Mouse (Mus musculus): ENCODE results near the gene Arap1. TPM values are rescaled to one million over a fixed set of nuclear protein-coding genes. Genes with fewer than 3 reads are reported as not detected.
A peak's percentile ranks its signal among the peaks of the same experiment; 100 is the strongest.

The Arap1 gene
- total and polyA plus RNA-seq, 3 experiments, result 21.2 to 46.1 (median 38.5) TPM

- H3K4me2 ChIP-seq (ENCODE audit: insufficient read depth, low read depth, poor library complexity, severe bottlenecking), result peak overlapping the region; percentile 73
- H3K79me2 ChIP-seq (replicated peaks; ENCODE audit: control insufficient read depth, extremely low read depth, insufficient read depth, poor library complexity, severe bottlenecking), result peaks cover 6% of the 10 kb centered on the region
- peak overlapping the region; percentile 74 for H3K27ac ChIP-seq (ENCODE audit: insufficient read depth, low read depth)
- H3K4me3 ChIP-seq (replicated peaks in 1 of 3; ENCODE audit: low read depth in 2 of 3, low read length in 2 of 3, poor library complexity in 1 of 3), result peak overlapping the region; percentile 56 to 62 (median 59)
- H3K4me1 ChIP-seq (ENCODE audit: control insufficient read depth in 1 of 2, insufficient read depth in 2 of 2), result peaks cover 5 to 49% of the 10 kb centered on the region in 2 experiments; a peak in 3 of 4 replicates
- peaks cover 0 to 23% of the 10 kb centered on the region in 2 experiments for H3K36me3 ChIP-seq (replicated peaks in 1 of 2; ENCODE audit: control insufficient read depth in 1 of 2, insufficient read depth in 1 of 2, low read length in 1 of 2)
- TF ChIP-seq BHLHE40 (IDR thresholded peaks at IDR 0.05; ENCODE audit: low read depth, low read length) (no peak), KAT2A (IDR thresholded peaks at IDR 0.05; ENCODE audit: insufficient replicate concordance, low read length) (no peak), TBP (conservative IDR thresholded peaks at IDR 0.05; ENCODE audit: low read depth, low read length) (0 out of 2 replicates have a peak, but pooled peaks have one; percentile 65)
- dilution Hi-C loops (cut with MboI; ENCODE audit: extremely low pct_ligation_motif_present, extremely low pct_unique_long_range_greater_than_20kb, low sequenced_read_pairs), result no loop called here
- DNase-seq (ENCODE audit: extremely low read depth), result no peak
- no peaks in the 10 kb centered on the region for H3K9me3 ChIP-seq (replicated peaks; ENCODE audit: low read length)
- H3K27me3 ChIP-seq (replicated peaks), result no peaks in the 10 kb centered on the region
- in situ Hi-C loops (cut with MboI; ENCODE audit: low pct_ligation_motif_present, low pct_unique_long_range_greater_than_20kb, low sequenced_read_pairs), result loop anchor here (10.0 kb wide), 1 partner anchor 238 kb away; no protein-coding TSS in a partner anchor
- peak overlapping the region; percentile 69 for H3K9ac ChIP-seq (ENCODE audit: insufficient read depth, low read depth)
These were observed 45.2 kb upstream of the Arap1 start for GRCm38 (mm10) chr7:101302691-101303090.

DNA sequence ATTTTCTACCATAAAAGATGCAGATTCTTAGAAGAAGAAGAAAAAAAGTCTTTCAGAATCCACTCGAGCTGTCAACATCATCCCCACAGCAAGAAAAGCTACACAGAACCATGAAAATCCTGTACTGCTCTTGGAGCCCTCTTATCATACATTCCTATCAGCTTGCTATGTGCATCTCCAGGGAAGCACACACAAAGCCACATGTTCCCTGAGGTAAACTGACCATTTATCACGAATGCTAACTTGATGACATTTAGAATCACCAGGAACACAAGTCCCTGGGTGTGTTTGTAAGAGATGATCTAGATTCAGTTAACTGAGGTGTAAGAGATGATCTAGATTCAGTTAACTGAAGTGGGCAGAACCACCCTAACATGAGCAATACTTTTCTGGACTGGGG lies 41.0 kb upstream of the Arap1 start:
- Histone ChIP-seq H3K4me1 (ENCODE audit: control insufficient read depth in 1 of 2, insufficient read depth in 2 of 2) (peaks cover 2 to 39% of the 10 kb centered on the region in 2 experiments; a peak in 2 of 4 replicates), H3K4me2 (ENCODE audit: insufficient read depth, low read depth, poor library complexity, severe bottlenecking) (no peak overlapping the region)
- in situ Hi-C loops (cut with MboI; ENCODE audit: low pct_ligation_motif_present, low pct_unique_long_range_greater_than_20kb, low sequenced_read_pairs), result loop anchor here (5.0 to 10.0 kb wide), 2 partner anchors 65 to 242 kb away; no protein-coding TSS in a partner anchor

DNA sequence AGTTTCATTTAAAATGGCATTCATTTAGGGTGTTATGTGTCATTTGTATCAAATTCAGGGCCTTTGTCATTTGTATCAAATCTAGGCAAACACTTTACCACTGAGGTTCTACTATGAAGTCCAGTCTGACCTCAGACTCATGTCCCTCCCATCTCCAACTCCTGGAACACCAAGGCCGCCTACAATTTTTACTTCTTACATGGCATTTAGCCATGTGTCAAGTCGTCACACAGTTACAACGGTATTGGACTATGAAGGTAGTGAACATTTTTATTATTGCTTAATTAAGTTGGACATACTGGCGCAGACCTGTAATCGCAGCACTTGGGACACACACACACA lies 37.9 kb upstream of the Arap1 start:
- Histone ChIP-seq H3K4me3 (replicated peaks in 1 of 3; ENCODE audit: low read depth in 2 of 3, low read length in 2 of 3, poor library complexity in 1 of 3) (peak overlapping the region; percentile 59 to 67 (median 65)), H3K9me3 (replicated peaks; ENCODE audit: low read length) (no peaks in the 10 kb centered on the region), H3K27me3 (replicated peaks) (peaks cover 5% of the 10 kb centered on the region), H3K4me1 (ENCODE audit: control insufficient read depth in 1 of 2, insufficient read depth in 2 of 2) (peaks cover 1 to 21% of the 10 kb centered on the region in 2 experiments; a peak in 2 of 4 replicates), H3K36me3 (replicated peaks in 1 of 2; ENCODE audit: control insufficient read depth in 1 of 2, insufficient read depth in 1 of 2, low read length in 1 of 2) (no peaks in the 10 kb centered on the region), H3K27ac (ENCODE audit: insufficient read depth, low read depth) (peak overlapping the region; percentile 82), H3K4me2 (ENCODE audit: insufficient read depth, low read depth, poor library complexity, severe bottlenecking) (peak overlapping the region; percentile 75), H3K9ac (ENCODE audit: insufficient read depth, low read depth) (peak overlapping the region; percentile 65), H3K79me2 (replicated peaks; ENCODE audit: control insufficient read depth, extremely low read depth, insufficient read depth, poor library complexity, severe bottlenecking) (no peaks in the 10 kb centered on the region)
- TF ChIP-seq JUND (conservative IDR thresholded peaks at IDR 0.05; ENCODE audit: low read depth, low read length) (no peak), TBP (conservative IDR thresholded peaks at IDR 0.05; ENCODE audit: low read depth, low read length) (no peak), ZMIZ1 (IDR thresholded peaks at IDR 0.05; ENCODE audit: low read depth, low read length) (no peak)
- dilution Hi-C loops (cut with MboI; ENCODE audit: extremely low pct_ligation_motif_present, extremely low pct_unique_long_range_greater_than_20kb, low sequenced_read_pairs) (no loop called here), in situ Hi-C loops (cut with MboI; ENCODE audit: low pct_ligation_motif_present, low pct_unique_long_range_greater_than_20kb, low sequenced_read_pairs) (loop anchor here (5.0 to 10.0 kb wide), 2 partner anchors 62 to 245 kb away; no protein-coding TSS in a partner anchor)
- DNase-seq (ENCODE audit: extremely low read depth), result no peak

More for the DNA sequence above, 41.0 kb upstream of the Arap1 start:
- Histone ChIP-seq H3K27ac (ENCODE audit: insufficient read depth, low read depth) (no peak overlapping the region), H3K27me3 (replicated peaks) (no peaks in the 10 kb centered on the region), H3K9me3 (replicated peaks; ENCODE audit: low read length) (no peaks in the 10 kb centered on the region), H3K9ac (ENCODE audit: insufficient read depth, low read depth) (no peak overlapping the region), H3K36me3 (replicated peaks in 1 of 2; ENCODE audit: control insufficient read depth in 1 of 2, insufficient read depth in 1 of 2, low read length in 1 of 2) (no peaks in the 10 kb centered on the region), H3K4me3 (replicated peaks in 1 of 3; ENCODE audit: low read depth in 2 of 3, low read length in 2 of 3, poor library complexity in 1 of 3) (no peak overlapping the region), H3K79me2 (replicated peaks; ENCODE audit: control insufficient read depth, extremely low read depth, insufficient read depth, poor library complexity, severe bottlenecking) (no peaks in the 10 kb centered on the region)
- dilution Hi-C loops (cut with MboI; ENCODE audit: extremely low pct_ligation_motif_present, extremely low pct_unique_long_range_greater_than_20kb, low sequenced_read_pairs), result no loop called here
- DNase-seq (ENCODE audit: extremely low read depth), result no peak
- no peak for TF ChIP-seq POLR2A (IDR thresholded peaks at IDR 0.05; ENCODE audit: low read depth, low read length)
- TF ChIP-seq NELFE (IDR thresholded peaks at IDR 0.05; ENCODE audit: low read depth, low read length), result no peak
- no peak for TF ChIP-seq MEF2A (IDR thresholded peaks at IDR 0.05; ENCODE audit: borderline replicate concordance, low read depth, low read length)
- no peak for TF ChIP-seq BHLHE40 (IDR thresholded peaks at IDR 0.05; ENCODE audit: low read depth, low read length)
- TF ChIP-seq MAFK (IDR thresholded peaks at IDR 0.05; ENCODE audit: insufficient replicate concordance, low read length), result no peak
- no peak for TF ChIP-seq MAX (IDR thresholded peaks at IDR 0.05; ENCODE audit: low read length)
- no peak for TF ChIP-seq PAX5 (IDR thresholded peaks at IDR 0.05; ENCODE audit: low read length)
- TF ChIP-seq CTCF (conservative IDR thresholded peaks at IDR 0.05 in 1 of 2, IDR thresholded peaks at IDR 0.05 in 1 of 2; ENCODE audit: low read depth in 2 of 2, low read length in 2 of 2), result no peak
- TF ChIP-seq NRF1 (IDR thresholded peaks at IDR 0.05; ENCODE audit: low read depth, low read length), result no peak
- TF ChIP-seq MXI1 (IDR thresholded peaks at IDR 0.05; ENCODE audit: low read depth, low read length), result no peak
- TF ChIP-seq KAT2A (IDR thresholded peaks at IDR 0.05; ENCODE audit: insufficient replicate concordance, low read length), result no peak
- TF ChIP-seq GABPA (IDR thresholded peaks at IDR 0.05; ENCODE audit: insufficient replicate concordance, low read depth, low read length), result no peak

Measured in CH12.LX (cell line).